Mouse (Mus musculus) lung, embryonic 16.5 days (tissue): ENCODE data around the gene Olfr61. TPM values are rescaled to one million over a fixed set of nuclear protein-coding genes. Genes with fewer than 3 reads are reported as not detected.

ENCODE experiments used
- polyA plus RNA-seq: library from polyadenylated mRNA; unstranded; fragments of >200 nt; fragmentation: Nextera tagmentation; extraction: Ambion mirVana; gene quantifications from 2 replicates; pipeline ENCODE4 v1.2.1, GENCODE M21; 2015

Olfr61 gene
- polyA plus RNA-seq, 1 experiment from 2014 or later: not detected

Other genes with a start within 250 kb of the Olfr61 start
- gene Olfr531, start 226.1 kb upstream of the Olfr61 start, polyA plus RNA-seq: not detected in 2 replicates
- gene Olfr532, start 207.3 kb upstream of the Olfr61 start, polyA plus RNA-seq: not detected in 2 replicates
- gene Olfr533, start 165.6 kb upstream of the Olfr61 start, polyA plus RNA-seq: not detected in 2 replicates
- gene Olfr535, start 144.8 kb upstream of the Olfr61 start, polyA plus RNA-seq: not detected in 2 replicates
- not detected in 2 replicates for gene Olfr536, start 121.6 kb upstream of the Olfr61 start, polyA plus RNA-seq
- not detected in 2 replicates for gene Olfr538, start 61.1 kb upstream of the Olfr61 start, polyA plus RNA-seq
- not detected in 2 replicates for gene Olfr46, start 27.7 kb upstream of the Olfr61 start, polyA plus RNA-seq
- not detected in 2 replicates for gene Olfr53, start 17.5 kb downstream of the Olfr61 start, polyA plus RNA-seq
- gene Olfr539, start 31.0 kb downstream of the Olfr61 start, polyA plus RNA-seq: not detected in 2 replicates
- not detected in 2 replicates for gene Olfr45, start 53.0 kb downstream of the Olfr61 start, polyA plus RNA-seq
- gene Olfr541, start 68.3 kb downstream of the Olfr61 start, polyA plus RNA-seq: not detected in 2 replicates
- gene Cyp2e1, start 134.8 kb downstream of the Olfr61 start, polyA plus RNA-seq: 0.43 and 0.63 TPM in 2 replicates
- 0.24 and 0.40 TPM in 2 replicates for gene Syce1, start 158.9 kb downstream of the Olfr61 start, polyA plus RNA-seq
- 0.38 and 0.74 TPM in 2 replicates for gene Zfp941, start 193.2 kb downstream of the Olfr61 start, polyA plus RNA-seq
- gene Urah, start 206.0 kb downstream of the Olfr61 start, polyA plus RNA-seq: 5.5 and 9.7 TPM in 2 replicates
- gene Scgb1c1, start 216.6 kb downstream of the Olfr61 start, polyA plus RNA-seq: 0.39 TPM in 1 of 2 replicates, not detected in the other
- not detected in 2 replicates for gene Odf3, start 218.8 kb downstream of the Olfr61 start, polyA plus RNA-seq
- not detected in 2 replicates for gene Gm45785, start 227.4 kb downstream of the Olfr61 start, polyA plus RNA-seq
- 59.0 and 64.3 TPM in 2 replicates for gene Ric8a, start 228.0 kb downstream of the Olfr61 start, polyA plus RNA-seq
- 40.3 and 44.2 TPM in 2 replicates for gene Bet1l, start 228.6 kb downstream of the Olfr61 start, polyA plus RNA-seq